Mouse (Mus musculus) liver, postnatal 0 days (tissue): ENCODE results near the gene 0610040J01Rik. TPM values are rescaled to one million over a fixed set of nuclear protein-coding genes. Genes with fewer than 3 reads are reported as not detected.
A peak's percentile ranks its signal among the peaks of the same experiment; 100 is the strongest.

Experiments used
- ATAC-seq: fragments of 200-750 bp; cut with Nextera tagmentation; 2 replicates; pipeline ENCODE4 v1.8.0; 2017; ENCODE audit warnings: mild to moderate bottlenecking, moderate library complexity
- DNase-seq: peaks from one replicate; pipeline ENCODE4 v3.0.0-alpha.2; 2016
- H3K27ac ChIP-seq: fragments of 300-500 bp; sonication (generic); 2 replicates; pipeline ENCODE4 v1.5.1; 2014; ENCODE audit warnings: antibody characterized with exemption, moderate library complexity, mild to moderate bottlenecking, low read depth
- H3K27me3 ChIP-seq: fragments of 300-500 bp; sonication (generic); 2 replicates; pipeline ENCODE4 v1.6.1; 2014; ENCODE audit warnings: low read length, control low read depth, mixed read lengths; ENCODE audit not compliant: insufficient read depth
- H3K36me3 ChIP-seq: fragments of 300-500 bp; sonication (generic); replicated peaks from 2 replicates; pipeline ENCODE4 v1.6.1; 2014; ENCODE audit warnings: mild to moderate bottlenecking, control low read depth, low read length, moderate library complexity, mixed read lengths; ENCODE audit not compliant: insufficient read depth
- H3K4me1 ChIP-seq: fragments of 300-500 bp; sonication (generic); 2 replicates; pipeline ENCODE4 v1.6.1; 2014; ENCODE audit warnings: antibody characterized with exemption, mild to moderate bottlenecking, control low read depth; ENCODE audit not compliant: insufficient read depth
- H3K4me2 ChIP-seq: fragments of 300-500 bp; sonication (generic); 2 replicates; pipeline ENCODE4 v1.6.1; 2014; ENCODE audit warnings: low read depth, mild to moderate bottlenecking, low read length, moderate library complexity, mixed read lengths
- H3K4me3 ChIP-seq: fragments of 300-500 bp; sonication (generic); 2 replicates; pipeline ENCODE4 v1.5.1; 2014; ENCODE audit warnings: low read depth, low read length
- H3K9ac ChIP-seq: fragments of 300-500 bp; sonication (generic); replicated peaks from 2 replicates; pipeline ENCODE4 v1.6.1; 2014; ENCODE audit warnings: mild to moderate bottlenecking, moderate library complexity
- H3K9me3 ChIP-seq: fragments of 300-500 bp; sonication (generic); 2 replicates; pipeline ENCODE4 v1.6.1; 2016; ENCODE audit warnings: mild to moderate bottlenecking, control low read depth, low read length, mixed read lengths
- CTCF ChIP-seq: sonication (generic); IDR thresholded peaks from 2 replicates; pipeline ENCODE4 v1.5.1; 2016; ENCODE audit warnings: antibody characterized with exemption, low read depth
- EP300 ChIP-seq: IDR thresholded peaks from 2 replicates; pipeline ENCODE4 v1.6.1; 2016; ENCODE audit warnings: antibody characterized with exemption, low read depth, mild to moderate bottlenecking
- WGBS: fragments of 180-500 bp; shearing (Covaris S2); extraction: QIAGEN DNeasy Blood & Tissue Kit; methylation state at CpG from one replicate; pipeline ENCODE4 v1.1.7; 2014; ENCODE audit not compliant: insufficient replicate concordance; 5-methylcytosine and 5-hydroxymethylcytosine counted together
- polyA plus RNA-seq: library from polyadenylated mRNA; unstranded; fragments of >200 nt; fragmentation: Nextera tagmentation; extraction: Ambion mirVana; gene quantifications from 2 replicates; pipeline ENCODE4 v1.2.1, GENCODE M21; 2015

0610040J01Rik gene
- polyA plus RNA-seq, 1 experiment from 2014 or later: 31.7 TPM

- Histone ChIP-seq H3K27ac (no peak overlapping the region; the same call in 1 of the 2 replicates), H3K4me2 (no peak overlapping the region), H3K9me3 (no peaks in the 10 kb centered on the region), H3K4me1 (peaks cover 54% of the 10 kb centered on the region), H3K27me3 (no peaks in the 10 kb centered on the region), H3K9ac (no peak overlapping the region), H3K4me3 (no peak overlapping the region), H3K36me3 (no peaks in the 10 kb centered on the region)
- DNase-seq: no peak
- TF ChIP-seq CTCF (no peak), EP300 (no peak)
- ATAC-seq: no peak
- 70% methylated on average over 6 of the region's 6 CpGs for WGBS
Observed at GRCm38 (mm10) chr5:63819519-63819918, 7.4 kb downstream of the 0610040J01Rik start.

DNA sequence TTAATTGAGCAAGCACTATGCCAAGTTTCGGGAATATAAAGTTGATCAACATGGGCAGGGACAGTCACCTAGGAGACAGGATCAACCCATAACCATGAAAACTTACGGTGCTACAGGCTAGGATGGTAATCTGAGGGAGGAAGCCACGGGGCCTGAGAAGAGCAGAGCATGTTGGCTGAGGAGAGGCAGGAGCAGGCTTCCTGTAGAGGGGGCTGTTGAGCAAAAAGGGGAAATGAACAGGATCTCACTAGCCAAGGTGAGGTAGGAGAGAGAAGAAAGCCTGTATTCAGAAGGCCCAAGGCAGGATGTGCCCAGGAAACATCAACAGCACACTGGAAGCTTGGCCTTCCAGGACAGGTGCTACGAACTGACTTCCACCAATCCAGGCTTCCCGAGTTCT, 9.0 kb downstream of the 0610040J01Rik start:
- Histone ChIP-seq H3K27ac (peak overlapping the region; percentile 69), H3K9ac (no peak overlapping the region), H3K36me3 (no peaks in the 10 kb centered on the region), H3K4me3 (no peak overlapping the region), H3K4me1 (peaks cover 64% of the 10 kb centered on the region), H3K9me3 (no peaks in the 10 kb centered on the region), H3K27me3 (no peaks in the 10 kb centered on the region), H3K4me2 (no peak overlapping the region)
- 64% methylated on average over 5 of the region's 5 CpGs for WGBS
- peak; percentile 69 for TF ChIP-seq CTCF
- no peak for TF ChIP-seq EP300
- peak; percentile 14; the same call in 1 of the 2 replicates for ATAC-seq
- DNase-seq: peak; percentile 46

DNA sequence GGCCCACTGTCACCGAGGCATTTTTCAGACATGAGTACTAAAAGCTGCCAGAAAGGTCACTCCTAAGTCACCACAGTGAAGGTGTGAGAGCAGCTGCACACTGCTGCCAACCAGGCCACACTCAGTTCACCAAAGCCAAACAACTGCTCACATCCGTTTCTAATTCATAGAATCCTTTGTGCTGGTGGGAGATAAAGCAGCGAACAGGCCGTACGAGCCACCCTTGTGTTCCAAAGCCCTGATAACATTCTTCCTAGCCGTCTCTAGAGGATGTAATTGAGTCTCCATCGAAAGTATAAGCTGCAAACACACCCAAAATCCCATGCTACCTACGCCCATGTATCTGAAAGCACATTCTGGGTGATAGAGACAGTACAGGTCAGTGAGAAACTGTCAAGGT, 9.7 kb downstream of the 0610040J01Rik start:
- H3K27me3 ChIP-seq: no peaks in the 10 kb centered on the region
- H3K4me3 ChIP-seq: no peak overlapping the region
- TF ChIP-seq CTCF (no peak), EP300 (peak; percentile 91)
- no peaks in the 10 kb centered on the region for H3K9me3 ChIP-seq
- DNase-seq (no peak), ATAC-seq (peak; percentile 77)
- no peak overlapping the region; the same call in 1 of the 2 replicates for H3K9ac ChIP-seq
- H3K27ac ChIP-seq: peak overlapping the region; percentile 78
- peaks cover 68% of the 10 kb centered on the region for H3K4me1 ChIP-seq
- H3K4me2 ChIP-seq: no peak overlapping the region
- no peaks in the 10 kb centered on the region for H3K36me3 ChIP-seq
- WGBS: 43% methylated on average over 8 of the region's 8 CpGs

- H3K4me1 ChIP-seq: peaks cover 70% of the 10 kb centered on the region
- no peaks in the 10 kb centered on the region for H3K9me3 ChIP-seq
- 0 out of 2 replicates have a peak overlapping the region, but pooled peaks have one; percentile 18 for H3K4me2 ChIP-seq
- H3K27me3 ChIP-seq: no peaks in the 10 kb centered on the region
- no peak for ATAC-seq
- no peaks in the 10 kb centered on the region for H3K36me3 ChIP-seq
- 63% methylated on average over 10 of the region's 10 CpGs for WGBS
- peak; percentile 46 for DNase-seq
- TF ChIP-seq CTCF: no peak
- no peak for TF ChIP-seq EP300
- peak overlapping the region; percentile 78 for H3K27ac ChIP-seq
- H3K9ac ChIP-seq: no peak overlapping the region
- H3K4me3 ChIP-seq: no peak overlapping the region
Observed at GRCm38 (mm10) chr5:63823362-63824332, 11.5 kb downstream of the 0610040J01Rik start.

DNA sequence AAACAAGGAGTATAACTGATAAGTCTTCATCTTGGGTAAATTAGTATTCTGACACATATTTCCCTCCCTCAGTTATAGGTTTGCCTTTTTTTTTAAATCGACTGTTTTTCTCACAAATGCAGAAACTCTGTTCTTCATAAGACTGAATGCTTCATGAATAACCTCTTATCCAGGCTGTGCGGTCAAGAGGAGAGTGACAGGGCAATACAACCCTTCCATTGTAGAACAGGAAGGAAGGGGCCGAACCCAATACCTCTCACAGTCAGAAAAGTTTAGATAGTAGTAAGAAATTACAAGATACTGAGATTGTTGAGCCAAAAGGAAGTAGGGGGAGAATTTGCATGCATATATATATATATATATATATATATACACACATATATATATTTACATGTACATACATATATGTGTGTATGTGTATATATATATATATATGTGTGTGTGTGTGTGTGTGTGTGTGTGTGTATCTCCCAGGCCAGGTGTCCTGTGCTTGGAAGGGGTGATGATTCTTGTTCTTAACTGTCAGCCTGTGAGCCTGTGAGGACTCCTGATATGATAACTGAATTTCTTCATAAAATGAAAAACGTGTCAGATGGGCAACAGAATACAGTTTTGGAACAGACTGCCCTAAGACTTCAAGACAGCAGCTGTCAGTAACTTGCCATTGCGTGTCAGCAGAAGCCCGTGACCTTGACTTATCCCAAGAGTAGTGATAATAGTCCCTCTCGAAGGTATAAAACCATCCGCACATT, 12.6 kb downstream of the 0610040J01Rik start:
- Histone ChIP-seq H3K4me2 (no peak overlapping the region), H3K36me3 (no peaks in the 10 kb centered on the region), H3K9me3 (no peaks in the 10 kb centered on the region), H3K4me1 (peaks cover 70% of the 10 kb centered on the region), H3K27me3 (no peaks in the 10 kb centered on the region), H3K27ac (peak overlapping the region; percentile 26; the same call in 1 of the 2 replicates), H3K4me3 (no peak overlapping the region), H3K9ac (no peak overlapping the region)
- TF ChIP-seq CTCF: no peak
- peak; percentile 86 for TF ChIP-seq EP300
- WGBS: 49% methylated on average over 8 of the region's 8 CpGs
- ATAC-seq (no peak), DNase-seq (no peak)

DNA sequence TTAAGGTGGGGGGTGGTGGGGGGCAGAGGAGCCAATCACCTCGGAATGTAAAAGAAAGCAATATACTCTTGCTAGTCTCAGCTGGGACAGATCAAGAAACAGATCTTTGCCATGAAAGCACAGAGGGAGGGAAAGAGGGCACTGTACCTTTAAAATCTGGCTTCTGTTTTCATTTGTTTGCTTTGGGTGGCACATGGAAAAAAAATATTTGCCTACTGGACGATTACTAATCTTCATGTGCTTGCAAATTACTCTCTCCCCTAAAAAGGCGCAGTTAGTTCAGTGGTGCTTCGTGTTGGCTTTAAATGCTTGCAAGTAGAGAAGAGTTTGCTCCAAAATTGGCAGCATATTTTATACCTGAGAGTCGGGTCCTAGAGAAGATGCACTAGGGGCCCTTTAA, 13.7 kb downstream of the 0610040J01Rik start:
- TF ChIP-seq CTCF: no peak
- TF ChIP-seq EP300: no peak
- ATAC-seq: no peak
- no peaks in the 10 kb centered on the region for H3K36me3 ChIP-seq
- H3K27me3 ChIP-seq: no peaks in the 10 kb centered on the region
- H3K27ac ChIP-seq: peak overlapping the region; percentile 80
- no peak overlapping the region for H3K4me3 ChIP-seq
- no peaks in the 10 kb centered on the region for H3K9me3 ChIP-seq
- no peak overlapping the region for H3K9ac ChIP-seq
- WGBS: 48% methylated on average over 5 of the region's 5 CpGs
- no peak for DNase-seq
- peak overlapping the region; percentile 54 for H3K4me2 ChIP-seq
- H3K4me1 ChIP-seq: peaks cover 78% of the 10 kb centered on the region
